Mouse (Mus musculus) liver, postnatal 0 days (tissue): ENCODE measurements around the gene Larp4b.

ENCODE experiments used
- CTCF ChIP-seq: sonication (generic); IDR thresholded peaks from 2 replicates; pipeline ENCODE4 v1.5.1; 2016; ENCODE audit warnings: antibody characterized with exemption, low read depth
- EP300 ChIP-seq: IDR thresholded peaks from 2 replicates; pipeline ENCODE4 v1.6.1; 2016; ENCODE audit warnings: antibody characterized with exemption, low read depth, mild to moderate bottlenecking

DNA sequence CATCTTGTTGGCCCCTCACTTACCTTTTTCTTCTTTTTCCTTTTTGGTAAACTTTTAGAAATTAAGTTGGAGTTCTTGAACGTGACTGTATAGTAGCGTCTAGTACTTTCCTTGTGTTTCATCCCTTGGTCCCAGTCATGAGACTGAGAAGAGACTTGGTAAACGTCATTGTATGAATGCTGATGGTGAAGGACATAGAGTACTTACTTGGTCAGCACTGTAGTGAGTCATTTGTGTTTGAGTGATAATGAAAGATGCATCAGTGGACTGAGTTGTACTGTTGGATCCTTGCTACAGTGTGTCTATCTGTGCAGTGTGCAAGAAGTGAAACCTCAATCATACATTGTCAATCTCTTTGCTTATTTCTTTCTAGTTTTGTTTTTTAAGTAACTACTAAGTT lies 20.1 kb downstream of the Larp4b start:
- no peak for TF ChIP-seq CTCF
- TF ChIP-seq EP300: no peak
